8 mouse cellular contexts compared by ENCODE assay signal in the genomic region with DNA sequence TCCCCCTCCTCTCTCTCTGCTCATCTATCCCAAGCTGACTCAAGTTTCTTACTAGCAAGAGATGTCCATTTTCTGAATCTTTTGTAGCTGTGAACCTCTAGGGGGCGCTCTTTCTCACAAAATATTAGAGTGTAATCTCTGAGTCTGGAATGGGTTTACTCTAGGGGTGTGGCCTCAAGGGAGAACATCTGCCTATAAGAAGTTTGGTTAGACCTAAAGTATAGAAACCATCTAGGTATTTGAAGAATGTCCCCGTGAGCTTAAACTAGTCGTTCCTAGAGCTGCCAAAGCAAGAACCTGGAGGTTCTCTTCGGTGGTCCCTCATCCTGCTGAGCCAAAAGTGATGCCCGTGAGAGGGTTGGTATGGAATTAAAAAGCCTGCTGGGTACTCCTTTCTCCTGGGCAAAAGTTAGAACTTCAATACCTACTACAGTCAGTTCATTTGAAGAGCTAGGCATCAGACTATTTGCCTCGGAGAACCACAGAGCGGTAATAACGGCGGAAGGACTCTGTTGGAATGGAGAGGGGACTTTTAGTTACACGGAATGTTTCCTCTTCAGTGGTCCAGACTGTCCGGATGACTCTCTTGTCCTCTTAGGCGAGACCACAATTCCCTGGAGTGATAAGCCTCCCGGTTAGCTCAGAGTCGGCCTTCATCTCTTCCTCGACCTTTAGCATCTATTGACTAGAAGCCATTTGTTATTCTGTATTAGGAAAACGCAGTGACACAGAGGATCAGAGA. TPM values are rescaled to one million over a fixed set of nuclear protein-coding genes. Genes with fewer than 3 reads are reported as not detected.
DNase-seq lines count a peak whose midpoint lies in the region; ATAC-seq and TF ChIP-seq lines count a peak whose summit lies in the region.

No protein-coding gene starts in this region.

- peak; percentile 78 for TF ChIP-seq CTCF in intestine, postnatal 0 days (IDR thresholded peaks at IDR 0.05; ENCODE audit: low read depth)

- no peak for TF ChIP-seq POLR2A in limb, embryonic 14.5 days (IDR thresholded peaks at IDR 0.05; ENCODE audit: borderline replicate concordance, extremely low read depth, insufficient read depth, insufficient read length)

- peak overlapping the region; percentile 41; the same call in 1 of the 2 replicates for H3K9ac ChIP-seq in intestine, postnatal 0 days (ENCODE audit: low read depth, low read length)
- H3K9ac ChIP-seq in limb, embryonic 14.5 days (ENCODE audit: low read depth, low read length, severe bottlenecking), result peak overlapping the region; percentile 84
- H3K9ac ChIP-seq in midbrain, embryonic 15.5 days, result no peak overlapping the region

- H3K27ac ChIP-seq in intestine, postnatal 0 days (ENCODE audit: low read depth, low read length), result no peak overlapping the region; the same call in 1 of the 2 replicates
- H3K27ac ChIP-seq in limb, embryonic 14.5 days (replicated peaks; ENCODE audit: low read depth, low read length), result peak overlapping the region; percentile 84
- no peak overlapping the region for H3K27ac ChIP-seq in midbrain, embryonic 15.5 days

- H3K36me3 ChIP-seq in intestine, postnatal 0 days (ENCODE audit: control insufficient read depth, insufficient read depth), result no peaks in the 10 kb centered on the region
- H3K36me3 ChIP-seq in limb, embryonic 14.5 days (ENCODE audit: control insufficient read depth, insufficient read depth, low read length), result no peaks in the 10 kb centered on the region
- H3K36me3 ChIP-seq in midbrain, embryonic 15.5 days (replicated peaks), result no peaks in the 10 kb centered on the region

- peak; percentile 86 for ATAC-seq in common myeloid progenitor, adult 5-6 weeks (replicated peaks; ENCODE audit: low read depth, poor library complexity, severe bottlenecking)
- peak; percentile 47 for ATAC-seq in intestine, postnatal 0 days
- ATAC-seq in limb, embryonic 14.5 days (ENCODE audit: low FRiP score, low read depth), result peak; percentile 69
- peak; percentile 61 for ATAC-seq in midbrain, embryonic 15.5 days (replicated peaks)

- H3K4me2 ChIP-seq in intestine, postnatal 0 days (replicated peaks; ENCODE audit: low read depth), result peak overlapping the region; percentile 90
- H3K4me2 ChIP-seq in limb, embryonic 14.5 days (replicated peaks; ENCODE audit: low read depth, low read length, severe bottlenecking), result peak overlapping the region; percentile 67
- peak overlapping the region; percentile 96 for H3K4me2 ChIP-seq in midbrain, embryonic 15.5 days

- H3K9me3 ChIP-seq in intestine, postnatal 0 days (ENCODE audit: control insufficient read depth), result no peaks in the 10 kb centered on the region
- H3K9me3 ChIP-seq in limb, embryonic 14.5 days (ENCODE audit: control insufficient read depth, low read length), result no peaks in the 10 kb centered on the region
- no peaks in the 10 kb centered on the region for H3K9me3 ChIP-seq in midbrain, embryonic 15.5 days

- no peaks in the 10 kb centered on the region for H3K27me3 ChIP-seq in intestine, postnatal 0 days (replicated peaks; ENCODE audit: control insufficient read depth, insufficient read depth, low read length)
- no peaks in the 10 kb centered on the region for H3K27me3 ChIP-seq in limb, embryonic 14.5 days (ENCODE audit: control insufficient read depth, insufficient read depth, low read length)
- H3K27me3 ChIP-seq in midbrain, embryonic 15.5 days (replicated peaks), result peaks cover 16% of the 10 kb centered on the region

- DNase-seq in A20 (ENCODE audit: low read depth, low spot score), result peak; percentile 82
- peak; percentile 91 for DNase-seq in Muller cell, postnatal 12 days (ENCODE audit: inconsistent ontology term)
- DNase-seq in gastrocnemius, postnatal 25 days, result peak; percentile 38
- DNase-seq in limb, embryonic 14.5 days (ENCODE audit: low spot score), result peak; percentile 93
- peak; percentile 33 for DNase-seq in telencephalon, adult 2 months (ENCODE audit: low read depth, low spot score)

- peak overlapping the region; percentile 37 for H3K4me3 ChIP-seq in intestine, postnatal 0 days (ENCODE audit: low read depth, low read length)
- H3K4me3 ChIP-seq in limb, embryonic 14.5 days (replicated peaks; ENCODE audit: low read length), result peak overlapping the region; percentile 60
- H3K4me3 ChIP-seq in midbrain, embryonic 15.5 days, result peak overlapping the region; percentile 47

- whole genome bisulfite sequencing in intestine, postnatal 0 days, result 6% methylated on average over 16 of the region's 16 CpGs
- 5% methylated on average over 16 of the region's 16 CpGs for WGBS in limb, embryonic 14.5 days
- WGBS in midbrain, embryonic 15.5 days, result 8% methylated on average over 16 of the region's 16 CpGs

- no peaks in the 10 kb centered on the region for H3K4me1 ChIP-seq in intestine, postnatal 0 days (replicated peaks; ENCODE audit: control insufficient read depth, insufficient read depth, low read length)
- H3K4me1 ChIP-seq in limb, embryonic 14.5 days (ENCODE audit: control insufficient read depth, insufficient read depth, low read length), result peaks cover 5% of the 10 kb centered on the region; the same call in 1 of the 2 replicates
- H3K4me1 ChIP-seq in midbrain, embryonic 15.5 days, result peaks cover 21% of the 10 kb centered on the region

RNA-seq across cellular contexts. Expression of a gene that starts 0.6 kb away (rescaled TPM):
- total RNA-seq in common myeloid progenitor, adult 5-6 weeks (2017), result 2.9 and 5.8 TPM in 2 replicates
- 10 to 100 TPM; 16.8 to 22.7 TPM for total RNA-seq in gastrocnemius, postnatal 25 days (2021)
- 11.0 and 11.2 TPM in 2 replicates for polyA plus RNA-seq in intestine, postnatal 0 days (2015; fragmentation: Nextera tagmentation; extraction: Ambion mirVana)
- 29.2 and 31.0 TPM in 2 replicates for polyA plus RNA-seq in limb, embryonic 14.5 days (2012; rRNA removed)
- polyA plus RNA-seq in limb, embryonic 14.5 days (2014; fragmentation: Nextera tagmentation; extraction: Ambion mirVana), result 44.3 and 55.7 TPM in 2 replicates
- polyA plus RNA-seq in midbrain, embryonic 15.5 days (2015; fragmentation: Nextera tagmentation; extraction: Ambion mirVana), result 3.3 and 3.4 TPM in 2 replicates

RNA-seq across cellular contexts. Expression of a gene that starts 35.8 kb away (rescaled TPM):
- 43.8 and 44.3 TPM in 2 replicates for total RNA-seq in common myeloid progenitor, adult 5-6 weeks (2017)
- total RNA-seq in gastrocnemius, postnatal 25 days (2021), result 10 to 100 TPM in 1 of 2 experiments, 1 to 10 TPM in 1; 9.3 to 10.2 TPM
- polyA plus RNA-seq in intestine, postnatal 0 days (2015; fragmentation: Nextera tagmentation; extraction: Ambion mirVana), result 25.0 and 29.5 TPM in 2 replicates
- polyA plus RNA-seq in limb, embryonic 14.5 days (2012; rRNA removed), result 19.8 and 25.3 TPM in 2 replicates
- 52.2 and 54.5 TPM in 2 replicates for polyA plus RNA-seq in limb, embryonic 14.5 days (2014; fragmentation: Nextera tagmentation; extraction: Ambion mirVana)
- polyA plus RNA-seq in midbrain, embryonic 15.5 days (2015; fragmentation: Nextera tagmentation; extraction: Ambion mirVana), result 41.8 and 46.4 TPM in 2 replicates

Comparison
In these comparisons a context has a peak if more than half of its experiments do, and no peak if none do; other contexts are left out.
1. DNase-seq: peak in every context shown above with its lines; median percentile 93 in limb, embryonic 14.5 days; 91 in Muller cell, postnatal 12 days; 82 in A20; 38 in gastrocnemius, postnatal 25 days; 33 in telencephalon, adult 2 months.